Mouse (Mus musculus): Measurements from ENCODE around the gene Amy2a5. TPM values are rescaled to one million over a fixed set of nuclear protein-coding genes. Genes with fewer than 3 reads are reported as not detected.
"Not testable (repeated sequence)": the region's sequence is repeated elsewhere in the genome, so short reads cannot be mapped to it uniquely, and the experiment has no call there.

Gene Amy2a5
- not detected in 2 replicates for polyA plus RNA-seq (2016; fragmentation: Nextera tagmentation; extraction: Ambion mirVana)

DNA sequence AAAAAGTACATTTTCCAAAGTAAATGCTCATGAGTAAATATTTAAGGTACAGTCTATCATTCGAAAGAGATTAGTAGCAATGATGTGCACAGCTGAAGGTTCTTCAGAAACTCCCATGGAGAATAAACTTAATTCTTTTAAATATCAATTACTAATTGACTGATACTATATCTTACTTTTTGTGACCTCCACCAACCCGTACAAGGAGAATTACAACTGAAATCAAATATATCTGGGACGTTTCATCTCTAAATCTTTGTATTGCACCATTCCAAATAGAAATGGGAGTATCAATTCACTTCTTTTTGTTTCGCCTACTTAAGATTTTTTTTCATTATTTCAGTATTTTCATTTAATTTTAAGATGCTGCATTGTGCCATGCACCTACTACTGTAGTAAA, at the start of gene Amy2a5:
Gene Amy2a5, minus strand, starts transcription at position 101 of the 400 bp plus-strand sequence.
- DNase-seq (ENCODE audit: low spot score); H3K4me1 ChIP-seq; H3K27ac ChIP-seq; H3K36me3 ChIP-seq; H3K9me3 ChIP-seq; H3K4me3 ChIP-seq; H3K27me3 ChIP-seq (ENCODE audit: insufficient read depth, poor library complexity, severe bottlenecking): not testable (repeated sequence)
- no CpG with 5 or more reads among the region's 4 CpGs for WGBS

DNA sequence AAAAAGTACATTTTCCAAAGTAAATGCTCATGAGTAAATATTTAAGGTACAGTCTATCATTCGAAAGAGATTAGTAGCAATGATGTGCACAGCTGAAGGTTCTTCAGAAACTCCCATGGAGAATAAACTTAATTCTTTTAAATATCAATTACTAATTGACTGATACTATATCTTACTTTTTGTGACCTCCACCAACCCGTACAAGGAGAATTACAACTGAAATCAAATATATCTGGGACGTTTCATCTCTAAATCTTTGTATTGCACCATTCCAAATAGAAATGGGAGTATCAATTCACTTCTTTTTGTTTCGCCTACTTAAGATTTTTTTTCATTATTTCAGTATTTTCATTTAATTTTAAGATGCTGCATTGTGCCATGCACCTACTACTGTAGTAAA, 32.7 kb upstream of the Amy2a5 start, which contains the start of gene Amy2a4:
Gene Amy2a4, minus strand, starts transcription at position 101 of the 400 bp plus-strand sequence.
- not testable (repeated sequence) for H3K9me3 ChIP-seq; H3K4me3 ChIP-seq; H3K27me3 ChIP-seq (ENCODE audit: insufficient read depth, poor library complexity, severe bottlenecking); DNase-seq (ENCODE audit: low spot score); H3K36me3 ChIP-seq; H3K27ac ChIP-seq; H3K4me1 ChIP-seq
- WGBS, result no CpG with 5 or more reads among the region's 4 CpGs

DNA sequence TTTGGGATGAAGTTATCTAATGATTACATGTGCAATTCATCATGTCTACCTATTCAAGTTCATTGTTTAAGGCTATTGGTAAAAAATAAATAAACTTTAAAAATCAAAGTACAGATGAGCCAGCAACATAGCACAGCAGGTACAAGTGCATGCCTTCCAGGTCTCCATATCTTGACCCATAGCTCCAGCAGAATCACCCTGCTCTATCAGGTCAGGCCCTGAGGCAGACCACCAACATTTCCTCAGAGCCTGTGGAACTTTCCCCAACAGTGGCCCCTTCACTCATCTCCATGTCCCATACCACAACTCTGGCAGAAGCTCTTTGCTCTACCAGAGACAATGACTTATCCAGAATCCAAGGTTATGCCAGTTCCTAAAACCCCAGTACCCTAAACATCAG, 21.6 kb upstream of the Amy2a5 start:
- not testable (repeated sequence) for DNase-seq (ENCODE audit: low spot score); H3K4me1 ChIP-seq; H3K27me3 ChIP-seq (ENCODE audit: insufficient read depth, poor library complexity, severe bottlenecking); H3K9me3 ChIP-seq; H3K27ac ChIP-seq; H3K4me3 ChIP-seq; H3K36me3 ChIP-seq

DNA sequence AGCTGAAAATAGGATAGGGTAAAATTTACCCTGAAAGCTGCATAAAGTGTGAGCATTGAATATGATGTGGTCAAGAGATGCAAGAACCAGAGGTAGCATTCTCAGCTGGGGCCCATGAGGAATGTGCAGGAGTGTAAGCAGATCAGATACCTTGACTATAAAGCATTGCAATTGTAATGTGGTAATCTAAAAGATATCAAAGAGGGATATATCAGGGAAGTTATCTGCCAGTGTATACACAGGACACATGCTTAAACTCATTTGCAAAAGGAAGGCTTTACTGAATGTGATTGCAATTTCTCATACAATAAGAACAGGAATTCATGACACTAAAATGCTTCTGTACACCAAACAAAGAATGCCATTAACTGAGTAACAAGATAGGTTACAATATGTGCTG, 20.9 kb upstream of the Amy2a5 start:
- not testable (repeated sequence) for H3K27me3 ChIP-seq (ENCODE audit: insufficient read depth, poor library complexity, severe bottlenecking); DNase-seq (ENCODE audit: low spot score); H3K36me3 ChIP-seq; H3K4me1 ChIP-seq; H3K9me3 ChIP-seq; H3K4me3 ChIP-seq; H3K27ac ChIP-seq

GRCm38 (mm10) chr3:113227115-113227514, 31.5 kb downstream of the Amy2a5 start:
- WGBS, result 81% methylated on average over 1 of the region's 1 CpGs

More at GRCm38 (mm10) chr3:113227115-113227514, 31.5 kb downstream of the Amy2a5 start:
- no peak for DNase-seq (ENCODE audit: low spot score)
- Histone ChIP-seq H3K27ac (no peak overlapping the region), H3K4me3 (no peak overlapping the region), H3K9me3 (no peaks in the 10 kb centered on the region), H3K36me3 (no peaks in the 10 kb centered on the region), H3K27me3 (ENCODE audit: insufficient read depth, poor library complexity, severe bottlenecking) (no peaks in the 10 kb centered on the region), H3K4me1 (no peaks in the 10 kb centered on the region)

Other genes starting within 250 kb of the Amy2a5 start
- gene Amy2a4, start 32.6 kb upstream of the Amy2a5 start, polyA plus RNA-seq (2016; fragmentation: Nextera tagmentation; extraction: Ambion mirVana), result not detected in 2 replicates
- not detected in 2 replicates for gene Amy2a3, start 65.2 kb upstream of the Amy2a5 start, polyA plus RNA-seq (2016; fragmentation: Nextera tagmentation; extraction: Ambion mirVana)
- gene Amy2a2, start 97.8 kb upstream of the Amy2a5 start, polyA plus RNA-seq (2016; fragmentation: Nextera tagmentation; extraction: Ambion mirVana), result not detected in 2 replicates

Measured in heart, embryonic 10.5 days (tissue).